Mouse (Mus musculus): Measurements from ENCODE around the gene Cnst. TPM values are rescaled to one million over a fixed set of nuclear protein-coding genes. Genes with fewer than 3 reads are reported as not detected.

The Cnst gene
- polyA plus RNA-seq, 1 experiment: 45.1 TPM

- WGBS: 76% methylated on average over 5 of the region's 5 CpGs
- no peak for TF ChIP-seq CTCF (IDR thresholded peaks at IDR 0.05; ENCODE audit: borderline replicate concordance, insufficient read depth, low read depth, low read length)
- no peak for TF ChIP-seq POLR2A (IDR thresholded peaks at IDR 0.05; ENCODE audit: borderline replicate concordance, insufficient read depth, low read length)
- no peak for DNase-seq
- H3K4me1 ChIP-seq (ENCODE audit: control insufficient read depth, insufficient read depth, low read length): peaks cover 18% of the 10 kb centered on the region
- no peaks in the 10 kb centered on the region for H3K27me3 ChIP-seq (ENCODE audit: control insufficient read depth, insufficient read depth, low read length)
- no peak overlapping the region for H3K4me3 ChIP-seq (replicated peaks; ENCODE audit: insufficient read depth, low read depth, low read length)
- no peak overlapping the region for H3K27ac ChIP-seq (ENCODE audit: insufficient read depth, low read length)
These were observed 3.0 kb downstream of the Cnst start for GRCm38 (mm10) chr1:179548996-179549752.

- H3K4me1 ChIP-seq (ENCODE audit: control insufficient read depth, insufficient read depth, low read length): peaks cover 24% of the 10 kb centered on the region
- no peaks in the 10 kb centered on the region for H3K27me3 ChIP-seq (ENCODE audit: control insufficient read depth, insufficient read depth, low read length)
- DNase-seq: no peak
- TF ChIP-seq CTCF (IDR thresholded peaks at IDR 0.05; ENCODE audit: borderline replicate concordance, insufficient read depth, low read depth, low read length) (no peak), POLR2A (IDR thresholded peaks at IDR 0.05; ENCODE audit: borderline replicate concordance, insufficient read depth, low read length) (no peak)
- H3K27ac ChIP-seq (ENCODE audit: insufficient read depth, low read length): no peak overlapping the region
- H3K4me3 ChIP-seq (replicated peaks; ENCODE audit: insufficient read depth, low read depth, low read length): no peak overlapping the region
- 88% methylated on average over 3 of the region's 3 CpGs for WGBS
These were observed 5.2 kb downstream of the Cnst start for GRCm38 (mm10) chr1:179551336-179551735.

- no peak overlapping the region for H3K27ac ChIP-seq (ENCODE audit: insufficient read depth, low read length)
- H3K27me3 ChIP-seq (ENCODE audit: control insufficient read depth, insufficient read depth, low read length): no peaks in the 10 kb centered on the region
- no peak for DNase-seq
- H3K4me1 ChIP-seq (ENCODE audit: control insufficient read depth, insufficient read depth, low read length): peaks cover 30% of the 10 kb centered on the region
- no peak overlapping the region for H3K4me3 ChIP-seq (replicated peaks; ENCODE audit: insufficient read depth, low read depth, low read length)
- 62% methylated on average over 4 of the region's 4 CpGs for WGBS
- TF ChIP-seq CTCF (IDR thresholded peaks at IDR 0.05; ENCODE audit: borderline replicate concordance, insufficient read depth, low read depth, low read length) (no peak), POLR2A (IDR thresholded peaks at IDR 0.05; ENCODE audit: borderline replicate concordance, insufficient read depth, low read length) (no peak)
These were observed 5.8 kb downstream of the Cnst start for GRCm38 (mm10) chr1:179551921-179552320.

- Histone ChIP-seq H3K4me3 (replicated peaks; ENCODE audit: insufficient read depth, low read depth, low read length) (no peak overlapping the region), H3K27ac (ENCODE audit: insufficient read depth, low read length) (peak overlapping the region; percentile 68), H3K4me1 (ENCODE audit: control insufficient read depth, insufficient read depth, low read length) (peaks cover 38% of the 10 kb centered on the region), H3K27me3 (ENCODE audit: control insufficient read depth, insufficient read depth, low read length) (no peaks in the 10 kb centered on the region)
- DNase-seq: peak; percentile 41 to 45
- WGBS: 8% methylated on average over 7 of the region's 7 CpGs
- TF ChIP-seq CTCF (IDR thresholded peaks at IDR 0.05; ENCODE audit: borderline replicate concordance, insufficient read depth, low read depth, low read length): no peak
- TF ChIP-seq POLR2A (IDR thresholded peaks at IDR 0.05; ENCODE audit: borderline replicate concordance, insufficient read depth, low read length): no peak
These were observed 6.6 kb downstream of the Cnst start for GRCm38 (mm10) chr1:179552751-179553150.

- 21% methylated on average over 5 of the region's 5 CpGs for WGBS
- H3K27me3 ChIP-seq (ENCODE audit: control insufficient read depth, insufficient read depth, low read length): no peaks in the 10 kb centered on the region
- no peak overlapping the region for H3K27ac ChIP-seq (ENCODE audit: insufficient read depth, low read length)
- peaks cover 38% of the 10 kb centered on the region for H3K4me1 ChIP-seq (ENCODE audit: control insufficient read depth, insufficient read depth, low read length)
- peak in 1 of 2 experiments; percentile 53 for DNase-seq
- no peak overlapping the region for H3K4me3 ChIP-seq (replicated peaks; ENCODE audit: insufficient read depth, low read depth, low read length)
- TF ChIP-seq POLR2A (IDR thresholded peaks at IDR 0.05; ENCODE audit: borderline replicate concordance, insufficient read depth, low read length) (no peak), CTCF (IDR thresholded peaks at IDR 0.05; ENCODE audit: borderline replicate concordance, insufficient read depth, low read depth, low read length) (no peak)
These were observed 7.2 kb downstream of the Cnst start for GRCm38 (mm10) chr1:179553197-179553948.

- H3K4me1 ChIP-seq (ENCODE audit: control insufficient read depth, insufficient read depth, low read length): peaks cover 38% of the 10 kb centered on the region
- WGBS: 35% methylated on average over 4 of the region's 4 CpGs
- peak overlapping the region; percentile 40; the same call in 1 of the 2 replicates for H3K27ac ChIP-seq (ENCODE audit: insufficient read depth, low read length)
- no peak for TF ChIP-seq POLR2A (IDR thresholded peaks at IDR 0.05; ENCODE audit: borderline replicate concordance, insufficient read depth, low read length)
- no peak for TF ChIP-seq CTCF (IDR thresholded peaks at IDR 0.05; ENCODE audit: borderline replicate concordance, insufficient read depth, low read depth, low read length)
- no peak for DNase-seq
- H3K27me3 ChIP-seq (ENCODE audit: control insufficient read depth, insufficient read depth, low read length): no peaks in the 10 kb centered on the region
- no peak overlapping the region for H3K4me3 ChIP-seq (replicated peaks; ENCODE audit: insufficient read depth, low read depth, low read length)
These were observed 7.8 kb downstream of the Cnst start for GRCm38 (mm10) chr1:179553949-179554347.

- TF ChIP-seq POLR2A (IDR thresholded peaks at IDR 0.05; ENCODE audit: borderline replicate concordance, insufficient read depth, low read length) (no peak), CTCF (IDR thresholded peaks at IDR 0.05; ENCODE audit: borderline replicate concordance, insufficient read depth, low read depth, low read length) (no peak)
- WGBS: 71% methylated on average over 3 of the region's 3 CpGs
- no peak overlapping the region for H3K4me3 ChIP-seq (replicated peaks; ENCODE audit: insufficient read depth, low read depth, low read length)
- H3K27me3 ChIP-seq (ENCODE audit: control insufficient read depth, insufficient read depth, low read length): no peaks in the 10 kb centered on the region
- no peak overlapping the region for H3K27ac ChIP-seq (ENCODE audit: insufficient read depth, low read length)
- peaks cover 35% of the 10 kb centered on the region for H3K4me1 ChIP-seq (ENCODE audit: control insufficient read depth, insufficient read depth, low read length)
- no peak for DNase-seq
These were observed 10.8 kb downstream of the Cnst start for GRCm38 (mm10) chr1:179556921-179557320.

Data from cerebellum, adult 2 months (tissue).